Mouse (Mus musculus): ENCODE results near the gene Gm17657.

- TF ChIP-seq CTCF (conservative IDR thresholded peaks at IDR 0.05; ENCODE audit: low read length): no peak
- TF ChIP-seq NANOG (IDR thresholded peaks at IDR 0.05; ENCODE audit: borderline replicate concordance, low read length): no peak
- TF ChIP-seq POU5F1 (IDR thresholded peaks at IDR 0.05; ENCODE audit: borderline replicate concordance, low read length): no peak
Measured at GRCm38 (mm10) chr17:29589221-29589898, 39.9 kb upstream of the Gm17657 start.

Measured in E14TG2a.4 (cell line).